Mouse (Mus musculus) limb, embryonic 14.5 days (tissue): ENCODE measurements around the gene Lrp8. TPM values are rescaled to one million over a fixed set of nuclear protein-coding genes. Genes with fewer than 3 reads are reported as not detected.

Experiments used
- ATAC-seq: fragments of 200-750 bp; cut with Nextera tagmentation; 2 replicates; pipeline ENCODE4 v1.8.0; 2017; ENCODE audit warnings: low read depth, moderate number of reproducible peaks, moderate TSS enrichment; ENCODE audit not compliant: low FRiP score
- DNase-seq: peaks from one replicate; pipeline ENCODE4 v3.0.0-alpha.2; 2015; ENCODE audit warnings: low spot score
- H3K27ac ChIP-seq: fragments of 300-500 bp; sonication (generic); replicated peaks from 2 replicates; pipeline ENCODE4 v1.5.1; 2014; ENCODE audit warnings: low read depth, mild to moderate bottlenecking, low read length, moderate library complexity, mixed read lengths
- H3K27me3 ChIP-seq: fragments of 300-500 bp; sonication (generic); 2 replicates; pipeline ENCODE4 v1.6.1; 2014; ENCODE audit warnings: low read length, mixed read lengths; ENCODE audit not compliant: control insufficient read depth, insufficient read depth
- H3K36me3 ChIP-seq: fragments of 300-500 bp; sonication (generic); 2 replicates; pipeline ENCODE4 v1.6.1; 2014; ENCODE audit warnings: mild to moderate bottlenecking, low read length, moderate library complexity, mixed read lengths; ENCODE audit not compliant: control insufficient read depth, insufficient read depth
- H3K4me1 ChIP-seq: fragments of 300-500 bp; sonication (generic); 2 replicates; pipeline ENCODE4 v1.6.1; 2014; ENCODE audit warnings: antibody characterized with exemption, low read length, mixed read lengths; ENCODE audit not compliant: control insufficient read depth, insufficient read depth
- H3K4me2 ChIP-seq: fragments of 300-500 bp; sonication (generic); replicated peaks from 2 replicates; pipeline ENCODE4 v1.6.1; 2014; ENCODE audit warnings: low read depth, mild to moderate bottlenecking, low read length, moderate library complexity; ENCODE audit not compliant: severe bottlenecking
- H3K4me3 ChIP-seq: fragments of 300-500 bp; sonication (generic); replicated peaks from 2 replicates; pipeline ENCODE4 v1.5.1; 2014; ENCODE audit warnings: low read length
- H3K9ac ChIP-seq: fragments of 300-500 bp; sonication (generic); 2 replicates; pipeline ENCODE4 v1.6.1; 2014; ENCODE audit warnings: mild to moderate bottlenecking, low read depth, low read length, moderate library complexity; ENCODE audit not compliant: severe bottlenecking
- H3K9me3 ChIP-seq: fragments of 300-500 bp; sonication (generic); 2 replicates; pipeline ENCODE4 v1.6.1; 2016; ENCODE audit warnings: low read length; ENCODE audit not compliant: control insufficient read depth
- POLR2A ChIP-seq: fragments of 200-500 bp; IDR thresholded peaks from 2 replicates; pipeline ENCODE4 v1.8.0; 2012; ENCODE audit warnings: inconsistent platforms, mild to moderate bottlenecking, moderate library complexity, borderline replicate concordance; ENCODE audit not compliant: insufficient read depth, insufficient read length; ENCODE audit errors: extremely low read depth
- WGBS: fragments of 180-500 bp; shearing (Covaris S2); extraction: QIAGEN DNeasy Blood & Tissue Kit; methylation state at CpG from one replicate; pipeline ENCODE4 v1.1.7; 2014; 5-methylcytosine and 5-hydroxymethylcytosine counted together
- polyA plus RNA-seq, 2 experiments: library from polyadenylated mRNA; depleted of rRNA in 1 of 2; stranded (reverse) in 1 of 2; unstranded in 1 of 2; fragments of >200 nt; fragmentation: Nextera tagmentation in 1 of 2; extraction: Ambion mirVana in 1 of 2; gene quantifications; 2 replicates each; pipeline versions ENCODE4 v1.2.1 to v1.2.3; 2012 to 2014

Gene Lrp8
- polyA plus RNA-seq, 2 experiments = 3.2 to 10.5 TPM

- Histone ChIP-seq H3K27ac (no peak overlapping the region), H3K27me3 (no peaks in the 10 kb centered on the region), H3K4me2 (no peak overlapping the region), H3K36me3 (no peaks in the 10 kb centered on the region), H3K9ac (no peak overlapping the region), H3K9me3 (no peaks in the 10 kb centered on the region), H3K4me3 (no peak overlapping the region), H3K4me1 (peaks cover 8% of the 10 kb centered on the region; the same call in 1 of the 2 replicates)
- ATAC-seq (no peak), DNase-seq (no peak)
- TF ChIP-seq POLR2A = no peak
- WGBS = 98% methylated on average over 2 of the region's 2 CpGs
These were observed 118.3 kb downstream of the Lrp8 start for GRCm38 (mm10) chr4:107920336-107920735.

DNA sequence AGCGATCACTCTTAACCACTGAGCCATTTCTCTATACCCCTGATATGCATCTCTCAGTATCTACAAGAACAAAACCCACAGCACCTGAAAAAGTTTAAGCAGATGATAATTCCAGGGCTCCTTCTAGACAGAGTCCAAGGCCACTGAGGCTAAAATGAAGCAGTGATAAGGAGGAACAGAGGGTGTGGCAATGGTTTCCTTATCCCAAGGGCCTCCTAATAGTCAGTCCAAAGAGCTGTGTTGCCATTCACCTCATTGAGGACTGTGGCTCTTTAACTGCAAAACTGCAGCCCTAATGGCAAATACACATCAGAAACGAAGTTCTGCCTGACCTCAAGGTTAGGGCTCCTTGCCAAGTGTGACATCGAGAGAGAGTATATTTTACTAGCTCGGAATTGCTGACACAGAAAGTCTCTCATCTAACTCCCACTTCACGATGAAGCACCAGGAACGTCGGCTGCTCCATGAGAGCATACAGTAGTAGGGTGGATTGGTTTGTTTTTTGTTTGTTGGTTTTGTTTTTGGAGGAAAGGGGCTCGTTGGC lies 119.2 kb downstream of the Lrp8 start:
- Histone ChIP-seq H3K9ac (no peak overlapping the region), H3K4me2 (no peak overlapping the region), H3K4me1 (peaks cover 8% of the 10 kb centered on the region; the same call in 1 of the 2 replicates), H3K27ac (no peak overlapping the region), H3K36me3 (no peaks in the 10 kb centered on the region), H3K27me3 (no peaks in the 10 kb centered on the region), H3K4me3 (no peak overlapping the region), H3K9me3 (no peaks in the 10 kb centered on the region)
- ATAC-seq (no peak), DNase-seq (no peak)
- no peak for TF ChIP-seq POLR2A
- WGBS = 69% methylated on average over 8 of the region's 8 CpGs

GRCm38 (mm10) chr4:107921952-107922351 lies 119.9 kb downstream of the Lrp8 start:
- DNase-seq = no peak
- TF ChIP-seq POLR2A = no peak
- H3K9ac ChIP-seq = 0 out of 2 replicates have a peak overlapping the region, but pooled peaks have one; percentile 14
- no peak overlapping the region; the same call in 1 of the 2 replicates for H3K4me2 ChIP-seq
- no peaks in the 10 kb centered on the region for H3K27me3 ChIP-seq
- H3K27ac ChIP-seq = no peak overlapping the region
- no peak overlapping the region for H3K4me3 ChIP-seq
- 77% methylated on average over 4 of the region's 4 CpGs for WGBS
- no peak for ATAC-seq
- H3K9me3 ChIP-seq = no peaks in the 10 kb centered on the region
- H3K36me3 ChIP-seq = no peaks in the 10 kb centered on the region
- peaks cover 8% of the 10 kb centered on the region; the same call in 1 of the 2 replicates for H3K4me1 ChIP-seq

GRCm38 (mm10) chr4:107923145-107923802 lies 121.2 kb downstream of the Lrp8 start, which contains the start of gene Cpt2:
Gene Cpt2, minus strand, starts transcription at chr4:107923610.
- Histone ChIP-seq H3K27me3 (no peaks in the 10 kb centered on the region), H3K9me3 (no peaks in the 10 kb centered on the region), H3K9ac (peak within 1 kb of the TSS; percentile 82), H3K4me3 (peak within 1 kb of the TSS; percentile 77), H3K27ac (peak within 1 kb of the TSS; percentile 10), H3K36me3 (no peaks in the 10 kb centered on the region), H3K4me1 (peaks cover 8% of the 10 kb centered on the region; the same call in 1 of the 2 replicates), H3K4me2 (peak within 1 kb of the TSS; percentile 68)
- WGBS = 2% methylated on average over 23 of the region's 38 CpGs
- DNase-seq = peak; percentile 93
- peak; percentile 59; the same call in 1 of the 2 replicates for TF ChIP-seq POLR2A
- ATAC-seq = peak; percentile 95

DNA sequence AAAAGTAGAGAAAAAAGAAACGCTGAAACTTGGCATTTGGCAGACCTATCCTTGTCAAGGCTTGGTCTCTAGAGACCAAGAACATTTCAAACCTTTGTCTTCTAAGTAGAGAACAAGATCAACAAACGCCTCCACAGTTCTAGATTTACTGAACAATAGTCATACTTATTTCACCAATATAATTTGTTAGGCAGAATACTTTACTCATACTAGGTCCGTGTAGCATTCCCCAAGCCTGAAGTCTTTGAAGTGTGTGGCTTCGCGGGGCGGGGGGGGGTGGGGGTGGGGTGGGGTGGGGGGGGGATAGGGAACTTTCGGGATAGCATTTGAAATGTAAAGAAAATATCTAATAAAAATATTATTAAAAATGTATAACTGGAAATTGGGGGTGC lies 121.7 kb downstream of the Lrp8 start:
- no peaks in the 10 kb centered on the region for H3K27me3 ChIP-seq
- WGBS = 38% methylated on average over 7 of the region's 7 CpGs
- no peaks in the 10 kb centered on the region for H3K36me3 ChIP-seq
- H3K9me3 ChIP-seq = no peaks in the 10 kb centered on the region
- ATAC-seq (peak; percentile 21; the same call in 1 of the 2 replicates), DNase-seq (no peak)
- H3K27ac ChIP-seq = peak overlapping the region; percentile 10
- H3K4me3 ChIP-seq = peak overlapping the region; percentile 77
- TF ChIP-seq POLR2A = no peak
- H3K9ac ChIP-seq = 0 out of 2 replicates have a peak overlapping the region, but pooled peaks have one; percentile 82
- H3K4me1 ChIP-seq = peaks cover 8% of the 10 kb centered on the region; the same call in 1 of the 2 replicates
- H3K4me2 ChIP-seq = peak overlapping the region; percentile 68

Other genes starting within 250 kb of the Lrp8 start
- gene Dmrtb1, start 118.0 kb upstream of the Lrp8 start, polyA plus RNA-seq (2012; rRNA removed) = 0.15 and 0.23 TPM in 2 replicates
- gene Dmrtb1, start 118.0 kb upstream of the Lrp8 start, polyA plus RNA-seq (2014; fragmentation: Nextera tagmentation; extraction: Ambion mirVana) = 0.15 and 0.18 TPM in 2 replicates
- gene Magoh, start 77.5 kb downstream of the Lrp8 start, polyA plus RNA-seq (2012; rRNA removed) = 150 and 252 TPM in 2 replicates
- 186 and 199 TPM in 2 replicates for gene Magoh, start 77.5 kb downstream of the Lrp8 start, polyA plus RNA-seq (2014; fragmentation: Nextera tagmentation; extraction: Ambion mirVana)
- gene 0610037L13Rik, start 87.6 kb downstream of the Lrp8 start, polyA plus RNA-seq (2012; rRNA removed) = 139 and 189 TPM in 2 replicates
- gene 0610037L13Rik, start 87.6 kb downstream of the Lrp8 start, polyA plus RNA-seq (2014; fragmentation: Nextera tagmentation; extraction: Ambion mirVana) = 159 and 163 TPM in 2 replicates
- gene Cpt2, start 121.3 kb downstream of the Lrp8 start, polyA plus RNA-seq (2012; rRNA removed) = 25.4 and 29.2 TPM in 2 replicates
- 27.5 and 32.7 TPM in 2 replicates for gene Cpt2, start 121.3 kb downstream of the Lrp8 start, polyA plus RNA-seq (2014; fragmentation: Nextera tagmentation; extraction: Ambion mirVana)
- gene Slc1a7, start 166.1 kb downstream of the Lrp8 start, polyA plus RNA-seq (2012; rRNA removed) = 0.16 and 0.29 TPM in 2 replicates
- gene Slc1a7, start 166.1 kb downstream of the Lrp8 start, polyA plus RNA-seq (2014; fragmentation: Nextera tagmentation; extraction: Ambion mirVana) = 0.07 TPM in 1 of 2 replicates, not detected in the other